Mouse (Mus musculus) cerebellum, postnatal 25 days (tissue): ENCODE results near the gene Ccl24.
"Not testable (repeated sequence)": the region's sequence is repeated elsewhere in the genome, so short reads cannot be mapped to it uniquely, and the experiment has no call there.

Experiments
- DNase-seq, 2 experiments: peaks; one replicate each; pipeline ENCODE4 v3.0.0; 2021; ENCODE audit warnings: mixed read lengths in 2 of 2

The Ccl24 gene

GRCm38 (mm10) chr5:135573006-135573405, at the start of gene Ccl24:
Gene Ccl24, minus strand, starts transcription at chr5:135573049.
- DNase-seq = no peak

DNA sequence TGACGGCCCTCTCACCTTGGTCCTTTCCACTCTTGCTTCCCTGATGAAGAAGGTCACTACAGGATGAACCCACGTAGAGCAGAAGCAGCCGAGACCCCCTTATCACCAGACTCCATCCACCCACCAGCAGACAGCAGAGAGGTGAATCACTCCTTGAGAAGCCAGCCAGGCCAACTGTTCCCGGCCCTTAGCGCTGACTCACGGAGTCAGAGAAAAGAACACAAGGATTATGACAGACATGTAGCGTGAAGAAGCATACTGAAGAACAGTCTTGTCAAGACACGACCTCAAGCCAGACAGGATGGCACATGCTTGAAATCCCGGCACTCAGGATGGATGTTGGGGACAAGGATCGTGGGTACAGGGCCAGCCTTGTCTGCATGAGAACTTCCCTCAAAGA, 48.9 kb upstream of the Ccl24 start:
- DNase-seq = no peak

GRCm38 (mm10) chr5:135620526-135620925, 47.7 kb upstream of the Ccl24 start:
- no peak for DNase-seq

DNA sequence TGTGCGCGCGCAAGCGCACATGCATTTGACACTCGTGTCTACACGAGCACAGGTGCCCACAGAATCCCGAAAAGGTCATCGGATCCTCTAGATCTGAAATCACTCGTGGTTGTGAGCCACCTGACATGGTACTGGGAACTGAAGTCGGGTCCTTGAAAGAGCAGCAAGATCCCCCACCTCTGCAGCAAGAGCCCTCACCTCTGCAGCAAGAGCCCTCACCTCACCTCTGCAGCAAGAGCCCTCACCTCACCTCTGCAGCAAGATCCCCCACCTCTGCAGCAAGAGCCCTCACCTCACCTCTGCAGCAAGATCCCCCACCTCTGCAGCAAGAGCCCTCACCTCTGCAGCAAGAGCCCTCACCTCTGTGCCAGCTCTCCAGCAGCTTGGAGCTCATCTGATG, 46.9 kb upstream of the Ccl24 start:
- DNase-seq = not testable (repeated sequence)

DNA sequence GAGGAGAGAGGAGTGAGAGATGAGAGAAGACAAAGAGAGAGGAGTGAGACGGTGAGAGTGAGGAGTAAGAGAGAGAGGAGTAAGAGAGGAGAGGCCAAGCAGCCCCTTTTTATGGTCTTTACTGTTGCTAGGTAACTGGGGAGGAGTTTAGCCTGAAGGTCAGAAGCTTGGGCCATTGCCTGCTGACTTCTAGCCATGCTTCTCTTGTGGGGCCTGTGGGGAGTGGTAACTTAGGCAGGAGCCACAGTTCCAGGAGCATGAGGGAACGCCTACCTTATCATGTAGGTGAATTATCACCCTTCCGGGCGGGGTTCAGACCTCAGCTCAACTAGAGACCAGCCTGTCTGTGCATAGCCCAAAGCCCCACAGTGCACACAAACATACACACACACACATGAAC, 36.9 kb upstream of the Ccl24 start:
- no peak for DNase-seq

DNA sequence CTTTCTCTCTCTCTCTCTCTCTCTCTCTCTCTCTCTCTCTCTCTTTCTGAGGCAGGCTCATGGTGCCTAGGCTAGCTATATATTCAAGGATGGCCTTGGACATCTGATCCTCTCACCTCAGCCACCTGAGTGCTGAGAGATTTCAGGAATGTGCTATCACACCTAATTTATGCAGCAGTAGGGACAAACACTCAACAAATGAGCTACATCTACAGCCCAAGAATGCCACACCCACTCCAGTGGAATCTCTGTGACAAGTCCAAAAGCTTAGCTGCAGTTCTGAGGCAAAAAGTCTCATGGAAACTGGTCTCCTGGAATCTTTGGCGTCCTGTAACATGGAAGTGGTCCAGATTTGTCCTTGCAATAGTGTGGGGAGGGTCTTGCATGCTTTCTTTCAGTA, 34.7 kb upstream of the Ccl24 start:
- DNase-seq = no peak

- DNase-seq = not testable (repeated sequence)
Observed at GRCm38 (mm10) chr5:135606717-135607116, 33.9 kb upstream of the Ccl24 start.

- DNase-seq = not testable (repeated sequence)
Observed at GRCm38 (mm10) chr5:135604643-135605042, 31.8 kb upstream of the Ccl24 start.

- no peak for DNase-seq
Observed at GRCm38 (mm10) chr5:135589996-135590784, 17.3 kb upstream of the Ccl24 start.

DNA sequence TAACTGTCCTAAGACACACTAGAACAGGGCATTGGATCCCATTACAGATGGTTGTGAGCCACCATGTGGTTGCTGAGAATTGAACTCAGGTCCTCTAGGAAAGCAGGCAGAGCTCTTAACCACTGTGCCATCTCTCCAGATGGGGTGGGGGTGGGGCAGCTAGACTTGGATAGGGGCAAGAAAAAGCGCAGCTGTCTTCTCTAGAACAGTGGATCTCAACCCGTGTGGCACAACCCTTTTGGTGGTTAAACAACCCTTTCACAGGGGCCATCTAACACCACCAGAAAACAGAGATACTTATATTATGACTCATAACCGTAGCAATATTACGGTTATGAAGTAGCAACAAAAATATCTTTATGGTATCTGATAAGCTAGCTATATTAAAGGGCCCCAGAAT, 14.9 kb upstream of the Ccl24 start:
- no peak for DNase-seq

- DNase-seq = no peak
Observed at GRCm38 (mm10) chr5:135585691-135586090, 12.8 kb upstream of the Ccl24 start.

GRCm38 (mm10) chr5:135582330-135582729, 9.5 kb upstream of the Ccl24 start:
- DNase-seq = no peak

DNA sequence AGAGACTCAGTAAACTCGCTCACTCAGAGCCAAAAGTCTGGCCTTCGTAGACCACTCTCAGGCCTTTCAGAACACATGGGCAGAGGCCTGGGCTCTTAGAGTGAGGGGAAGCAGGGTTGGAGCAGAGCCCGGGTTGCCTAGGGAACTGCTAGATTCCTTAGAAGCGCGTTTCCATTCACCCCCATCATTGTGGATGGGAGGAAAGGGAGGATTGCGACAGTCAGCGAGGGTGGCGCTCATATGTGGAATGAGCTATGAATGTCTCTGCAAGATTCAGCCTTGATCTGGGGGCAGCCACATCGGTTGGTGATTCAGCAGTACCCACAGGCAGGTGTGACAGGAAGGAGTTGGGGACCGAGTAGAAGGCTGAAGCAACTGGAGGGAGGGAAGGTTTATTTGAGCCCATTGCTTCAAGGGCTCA, 6.5 kb upstream of the Ccl24 start:
- DNase-seq = no peak

GRCm38 (mm10) chr5:135576055-135576454, 3.2 kb upstream of the Ccl24 start:
- no peak for DNase-seq

GRCm38 (mm10) chr5:135568698-135569097, 4.2 kb downstream of the Ccl24 start:
- DNase-seq = no peak

DNA sequence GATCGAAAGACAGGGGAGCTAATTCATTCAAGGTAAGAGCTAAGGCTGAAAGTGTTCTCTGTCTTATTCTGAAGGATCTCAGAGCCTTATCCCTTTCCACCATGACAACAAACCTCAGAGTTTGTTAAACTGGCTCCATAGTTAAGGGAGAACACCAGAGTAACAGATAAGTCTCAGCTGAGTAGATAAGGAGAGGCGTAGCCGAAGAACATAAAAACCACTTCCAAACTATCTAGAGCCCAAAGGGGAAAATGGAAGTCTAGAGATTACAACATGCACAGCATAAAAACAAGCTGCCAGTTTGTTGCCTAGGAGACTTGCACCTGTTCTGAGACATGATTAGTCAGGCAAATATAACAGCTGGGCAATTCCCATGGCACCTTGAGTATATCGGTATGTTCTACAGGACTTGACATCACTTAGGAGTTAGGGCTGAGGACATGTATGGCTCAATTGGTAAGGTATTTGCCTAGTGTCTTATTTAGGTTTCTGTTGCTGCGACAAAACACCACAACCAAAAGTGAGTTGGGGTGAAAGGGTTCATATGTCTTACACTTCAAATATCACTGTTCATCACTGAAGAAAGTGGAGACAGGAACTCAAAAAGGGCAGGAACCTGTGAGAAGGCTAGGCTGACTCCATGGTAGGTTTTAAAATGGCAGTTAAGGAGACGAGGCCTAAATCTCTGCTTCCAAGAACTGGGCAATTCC, 5.1 kb downstream of the Ccl24 start:
- no peak for DNase-seq

GRCm38 (mm10) chr5:135563469-135563868, 9.4 kb downstream of the Ccl24 start, which contains the start of gene Ccl26:
Gene Ccl26, minus strand, starts transcription at chr5:135563569.
- no peak for DNase-seq

DNA sequence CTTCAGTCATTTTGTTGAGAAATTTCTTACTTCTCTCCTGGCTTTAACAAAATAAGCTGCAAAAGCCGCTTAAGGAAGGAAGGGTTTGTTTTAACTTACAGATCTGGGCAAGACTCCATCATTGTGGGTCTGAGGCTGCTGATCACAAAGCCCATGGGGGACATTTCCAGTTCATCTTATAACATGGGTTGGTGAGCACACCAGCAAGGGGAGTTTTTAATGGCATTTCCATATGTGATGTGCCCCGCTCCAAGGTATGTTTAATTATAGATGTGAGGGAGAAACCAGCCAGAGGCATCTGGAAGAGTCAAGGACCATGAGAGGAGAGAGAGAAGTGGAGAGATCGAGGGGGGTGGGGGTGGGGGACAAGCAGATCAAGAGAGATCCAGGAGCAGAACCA, 15.2 kb downstream of the Ccl24 start:
- no peak for DNase-seq

GRCm38 (mm10) chr5:135557051-135557450, 15.8 kb downstream of the Ccl24 start:
- no peak for DNase-seq

DNA sequence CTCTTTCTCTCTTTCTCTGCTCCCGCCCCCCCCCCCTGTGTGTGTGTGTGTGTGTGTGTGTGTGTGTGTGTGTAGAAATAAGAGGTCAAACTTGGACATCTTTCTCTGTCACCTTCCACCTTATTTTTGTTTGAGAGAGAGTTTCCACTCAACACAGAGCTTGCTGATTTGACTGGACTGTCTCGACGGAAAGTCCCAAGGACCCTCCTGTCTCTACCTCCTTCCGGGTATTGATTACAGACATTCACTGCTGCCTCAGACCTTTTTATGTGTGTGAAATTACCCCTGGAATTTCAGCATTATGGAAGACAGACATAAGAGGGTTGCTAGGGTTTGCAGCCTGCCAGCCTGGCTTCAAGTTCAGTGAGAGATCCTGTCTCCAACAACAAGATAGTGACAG, 16.6 kb downstream of the Ccl24 start:
- DNase-seq = no peak

DNA sequence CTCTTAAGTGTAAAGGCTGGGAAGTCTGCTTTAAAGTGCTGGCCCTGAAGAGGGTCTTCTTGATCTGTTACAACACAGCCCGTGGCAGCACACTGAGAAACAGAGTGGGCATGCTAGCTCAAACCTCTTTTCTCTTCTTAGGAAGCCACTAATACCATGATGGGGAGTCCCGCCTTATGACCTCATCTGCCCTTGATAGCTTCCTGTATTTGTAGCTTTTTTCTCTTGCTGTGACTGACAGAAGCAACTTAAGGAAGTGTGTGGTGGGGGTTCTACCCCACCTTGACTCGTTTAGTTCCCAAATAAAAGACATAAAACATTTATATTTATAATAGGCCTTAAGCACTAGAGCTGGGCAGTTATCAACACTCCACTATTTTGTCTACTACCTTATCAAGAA, 21.3 kb downstream of the Ccl24 start:
- no peak for DNase-seq

DNA sequence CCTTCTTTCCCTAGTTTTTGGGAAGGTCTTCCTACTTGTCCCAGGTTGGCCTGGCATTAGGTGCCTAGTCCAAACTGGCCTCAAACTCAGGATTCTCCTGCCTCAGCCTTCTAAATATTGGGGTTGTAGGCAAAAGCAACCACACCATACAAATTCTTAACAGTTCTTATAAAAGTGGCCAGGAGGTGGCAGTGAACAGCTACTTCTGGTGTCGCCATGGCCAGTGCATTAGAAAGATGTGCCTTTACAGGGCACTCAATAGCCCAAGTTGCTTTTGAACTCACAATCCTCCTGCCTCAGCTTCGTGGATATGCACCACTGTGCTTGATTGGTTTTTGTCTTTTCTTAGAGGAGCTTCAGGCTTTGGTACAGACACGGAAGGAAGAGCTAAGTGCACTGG, 21.9 kb downstream of the Ccl24 start:
- DNase-seq = no peak

DNA sequence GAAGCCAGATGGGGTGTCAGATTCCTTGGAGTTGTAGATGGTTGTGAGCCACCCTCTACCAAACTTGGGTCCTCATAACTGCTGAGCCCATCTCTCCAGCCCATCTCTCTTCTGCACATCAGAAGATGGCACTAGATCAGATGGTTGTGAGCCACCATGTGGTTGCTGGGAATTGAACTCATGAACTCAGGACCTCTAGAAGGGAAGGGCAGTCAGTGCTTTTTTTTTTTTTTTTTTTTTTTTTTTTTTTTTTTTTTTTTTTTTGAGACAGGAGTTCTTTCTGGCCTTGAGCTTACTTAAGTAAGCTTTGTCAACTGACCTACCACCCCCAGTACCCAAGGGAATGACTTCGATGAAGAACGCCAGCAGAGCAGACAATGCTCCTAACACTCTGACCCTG, 24.9 kb downstream of the Ccl24 start:
- no peak for DNase-seq
